Mouse (Mus musculus): ENCODE results near the gene Cdh23.
A peak's percentile ranks its signal among the peaks of the same experiment; 100 is the strongest.

Gene Cdh23

DNA sequence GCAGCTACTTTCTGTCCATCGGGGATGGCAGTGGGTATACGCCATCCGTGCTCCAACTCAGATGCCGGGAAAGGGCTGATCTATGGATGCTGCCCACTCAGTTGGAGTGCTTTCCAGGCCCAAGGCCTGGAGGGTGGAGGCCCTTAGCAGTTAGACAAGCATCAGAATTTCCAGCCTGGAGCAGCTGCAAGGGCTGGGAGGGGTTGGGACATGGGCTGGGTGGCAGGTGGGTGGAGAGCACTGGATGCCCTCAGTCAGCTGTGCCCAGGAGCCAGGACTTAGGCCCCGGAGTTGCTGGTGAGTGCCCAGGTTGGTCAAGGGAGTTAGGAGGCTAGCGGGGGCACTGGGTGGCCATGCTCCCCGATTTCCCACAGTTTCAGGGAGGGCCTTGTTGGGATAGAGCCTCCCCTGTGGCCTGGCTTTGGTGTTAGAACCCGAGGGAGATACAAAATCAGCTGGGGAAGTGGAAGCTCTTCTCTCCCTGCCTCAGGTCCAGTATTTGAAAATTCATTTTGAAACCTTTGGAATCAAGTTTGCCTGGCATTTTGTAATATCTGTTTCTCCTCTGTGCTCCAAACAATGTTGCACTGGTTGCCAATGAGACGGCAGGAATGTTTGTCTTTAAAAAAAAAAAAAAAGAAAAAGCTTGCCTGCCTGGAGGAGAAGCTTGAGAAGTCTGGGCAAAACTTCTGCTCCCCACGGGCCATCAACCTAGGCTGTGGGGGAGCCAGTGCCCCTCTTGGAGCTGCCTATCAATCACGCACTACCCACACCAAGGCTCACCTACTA, 295.6 kb downstream of the Cdh23 start:
- DNase-seq (ENCODE audit: low spot score): no peak

DNA sequence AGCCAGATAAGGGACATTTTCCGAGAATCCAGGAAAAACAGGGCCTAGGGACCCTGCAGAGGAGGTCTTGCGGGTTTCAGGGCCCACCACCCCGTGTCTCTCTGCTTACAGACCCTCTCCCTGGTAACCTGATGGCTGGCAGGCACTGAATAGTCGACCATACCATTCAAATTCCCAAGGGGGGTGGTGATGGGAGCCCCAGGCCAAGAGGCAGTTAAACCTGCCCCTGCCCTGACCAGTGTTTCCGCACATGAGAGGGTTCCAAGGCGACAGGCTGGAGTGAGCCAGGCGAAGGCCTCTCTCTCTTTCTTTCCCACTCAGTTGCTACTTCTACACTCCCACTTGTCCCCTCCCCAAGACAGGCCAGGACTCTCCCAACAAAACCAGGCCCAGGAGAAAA, 296.8 kb downstream of the Cdh23 start, which contains the start of gene Gm17455:
Gene Gm17455 (plus strand): TSS at position 278 of the 400 bp plus-strand sequence.
- no peak for DNase-seq (ENCODE audit: low spot score)

DNA sequence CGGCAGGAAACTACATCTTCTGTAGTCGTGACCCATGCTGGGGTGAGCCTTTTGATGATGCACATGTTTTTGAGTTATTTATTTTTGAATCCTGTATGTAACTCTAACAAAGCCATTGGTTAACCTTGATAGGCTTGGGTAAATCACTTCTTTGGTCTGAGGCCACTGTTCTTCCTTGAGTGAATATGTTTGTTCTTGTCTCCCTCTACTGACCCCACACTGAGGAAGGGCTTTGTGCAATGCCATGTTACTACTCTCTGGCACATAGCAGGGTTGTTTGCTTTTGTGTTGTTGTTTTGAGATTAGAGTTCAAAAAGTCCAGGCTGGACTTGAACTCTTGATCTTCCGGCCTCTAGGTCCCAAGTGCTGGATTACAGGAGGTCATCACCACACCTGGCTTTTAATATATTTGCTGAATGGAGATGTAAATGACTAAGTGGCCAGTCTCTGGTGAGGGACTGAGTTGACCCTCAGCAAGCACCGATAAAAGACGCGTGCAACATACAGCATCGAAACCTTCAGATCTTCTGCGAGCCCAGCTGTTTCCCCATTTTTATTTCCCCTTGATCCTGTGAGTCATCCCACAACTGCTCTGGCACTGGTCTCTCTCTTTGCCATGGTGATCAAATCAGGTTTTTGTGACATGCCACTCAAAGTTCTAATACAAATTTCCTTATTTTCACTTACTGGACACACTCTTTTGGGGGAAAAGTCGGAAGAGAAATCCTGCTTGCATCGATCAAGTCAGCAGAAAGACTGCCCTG, 298.1 kb downstream of the Cdh23 start:
- DNase-seq (ENCODE audit: low spot score): no peak

DNA sequence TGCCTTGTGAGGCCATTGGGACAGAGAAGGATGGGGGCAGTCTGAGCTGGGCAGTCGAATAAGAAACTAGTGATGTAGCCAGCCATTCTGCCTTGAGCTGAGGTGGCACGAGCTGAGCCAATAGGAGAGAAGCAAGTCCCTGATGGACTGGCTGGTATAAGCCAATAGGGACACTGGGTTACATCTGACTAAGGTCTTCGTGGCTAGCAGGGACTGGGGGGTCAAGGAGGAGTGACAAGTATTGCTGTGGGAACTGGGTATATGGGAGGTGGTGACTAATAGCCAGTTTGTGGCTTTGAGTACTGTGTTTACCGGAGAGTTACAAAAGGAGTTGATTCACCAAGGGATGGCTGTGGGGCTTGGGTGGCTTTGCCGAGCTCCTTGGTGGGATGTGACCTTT, 300.7 kb downstream of the Cdh23 start:
- no peak for DNase-seq (ENCODE audit: low spot score)

DNA sequence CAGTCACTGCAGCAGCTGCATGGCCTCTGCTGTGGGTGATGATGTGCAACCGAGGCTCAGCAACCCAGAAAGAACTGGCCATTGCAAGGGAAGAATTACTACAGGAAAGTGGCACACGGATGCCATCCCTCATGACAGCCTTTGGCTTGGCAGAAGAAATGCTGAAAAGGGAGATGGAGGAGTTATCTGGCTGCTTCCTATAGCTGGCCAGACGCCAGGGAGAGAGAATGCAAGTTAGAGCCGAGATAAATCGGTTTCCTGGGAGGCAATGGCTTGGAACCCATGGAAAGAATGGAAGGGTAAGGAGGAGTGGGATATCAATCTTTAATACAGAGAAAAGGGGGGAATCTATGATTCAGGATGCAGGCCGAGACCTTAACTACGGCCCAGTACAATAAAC, 301.4 kb downstream of the Cdh23 start:
- no peak for DNase-seq (ENCODE audit: low spot score)

DNA sequence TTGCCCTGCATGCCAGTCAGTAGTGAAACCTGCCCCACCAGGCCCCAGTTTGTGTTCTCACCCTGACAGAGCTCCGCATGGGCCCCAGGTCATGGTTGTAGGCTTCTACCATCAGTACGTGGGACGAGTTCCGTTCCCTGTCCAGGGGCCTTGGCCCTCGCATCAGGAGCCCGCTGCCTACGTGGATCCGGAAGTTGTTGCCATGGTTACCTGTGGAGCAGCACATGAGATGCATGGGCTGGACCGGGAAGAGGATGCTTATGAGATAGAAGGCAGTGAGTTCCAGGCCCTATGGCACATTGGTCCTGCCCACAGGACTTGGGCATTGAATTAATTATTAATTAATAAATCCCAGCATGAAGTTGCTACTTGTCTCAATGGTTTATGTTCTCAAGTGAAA, 304.6 kb downstream of the Cdh23 start:
- DNase-seq (ENCODE audit: low spot score): no peak

DNA sequence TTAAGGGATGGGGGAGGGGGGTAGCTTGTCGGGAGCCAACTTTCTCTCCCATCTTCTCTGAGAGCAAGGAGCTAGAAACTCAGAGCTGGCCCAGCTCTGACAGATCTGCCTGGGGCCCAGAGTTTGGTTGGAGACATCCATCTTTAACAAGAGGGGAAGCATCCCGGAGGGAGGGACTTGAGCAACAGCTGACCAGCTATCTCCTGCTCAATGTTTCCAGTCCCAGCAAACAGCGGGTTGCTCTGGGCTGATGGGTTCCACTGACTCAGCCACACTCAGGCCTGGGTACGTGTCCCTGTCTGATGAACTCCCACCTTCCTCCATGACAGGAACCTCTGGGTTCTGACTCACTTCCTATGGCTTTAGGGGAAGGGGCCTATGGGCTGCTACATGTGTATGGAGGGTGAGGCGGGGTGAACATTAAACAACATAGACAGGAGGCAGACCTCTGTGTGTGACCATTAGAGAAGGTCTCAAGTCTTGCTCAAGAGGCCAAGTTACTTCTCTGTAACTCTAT, 305.3 kb downstream of the Cdh23 start:
- DNase-seq (ENCODE audit: low spot score): no peak

DNA sequence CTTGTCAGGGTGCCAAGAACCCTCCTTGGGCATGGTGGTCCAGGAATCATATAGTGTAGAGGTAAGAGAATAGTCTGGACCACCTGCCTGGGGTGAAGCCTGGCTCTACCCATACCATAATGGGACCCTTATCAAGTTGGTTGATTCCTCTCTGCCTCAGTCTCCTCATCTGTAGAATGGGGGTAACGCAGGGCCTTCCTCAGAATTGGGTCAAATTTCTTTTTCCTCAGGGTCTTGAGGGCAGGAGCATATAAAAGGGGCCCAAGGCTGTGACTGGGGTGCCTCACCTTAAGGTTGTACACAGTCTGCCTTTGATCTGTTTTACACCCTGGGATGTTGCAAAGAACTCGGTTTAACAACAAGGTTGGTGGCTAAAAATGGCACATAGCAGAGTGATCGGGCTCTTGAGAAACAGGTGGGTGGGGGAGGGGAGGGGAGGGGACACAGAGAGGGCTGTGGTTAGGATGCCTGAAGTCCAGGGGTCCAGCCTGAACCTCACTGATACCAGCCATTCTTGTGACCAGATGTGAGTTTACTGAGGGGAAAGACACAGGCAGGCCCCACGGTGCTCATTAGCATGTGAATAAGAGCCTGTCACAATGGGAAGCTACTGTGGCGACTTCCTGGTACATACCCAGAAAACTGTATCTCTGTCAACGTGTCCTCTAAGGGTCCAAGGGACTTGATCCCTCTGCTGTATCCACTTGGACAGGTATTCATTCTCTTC, 305.9 kb downstream of the Cdh23 start:
- no peak for DNase-seq (ENCODE audit: low spot score)

DNA sequence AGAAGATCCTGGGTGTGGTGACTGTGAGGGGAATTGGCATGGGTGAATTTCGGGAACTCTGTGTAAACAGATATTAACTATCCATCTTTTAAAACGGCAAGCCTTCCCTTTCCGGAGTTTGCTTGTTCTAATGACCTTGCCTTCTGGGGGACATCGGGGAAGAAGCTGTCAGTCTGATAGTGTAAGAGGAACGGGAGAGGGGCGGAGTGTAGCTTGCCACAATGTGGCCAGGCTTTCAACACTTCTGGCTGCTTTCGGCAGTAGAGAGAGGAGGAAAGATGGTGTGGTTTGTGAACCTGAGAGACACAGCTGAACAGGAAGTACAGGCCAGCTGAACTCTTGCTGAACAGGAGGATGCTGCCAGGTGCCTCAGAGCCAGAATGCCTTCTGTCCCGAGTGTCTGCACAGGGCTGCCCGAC, 306.8 kb downstream of the Cdh23 start:
- no peak for DNase-seq (ENCODE audit: low spot score)

DNA sequence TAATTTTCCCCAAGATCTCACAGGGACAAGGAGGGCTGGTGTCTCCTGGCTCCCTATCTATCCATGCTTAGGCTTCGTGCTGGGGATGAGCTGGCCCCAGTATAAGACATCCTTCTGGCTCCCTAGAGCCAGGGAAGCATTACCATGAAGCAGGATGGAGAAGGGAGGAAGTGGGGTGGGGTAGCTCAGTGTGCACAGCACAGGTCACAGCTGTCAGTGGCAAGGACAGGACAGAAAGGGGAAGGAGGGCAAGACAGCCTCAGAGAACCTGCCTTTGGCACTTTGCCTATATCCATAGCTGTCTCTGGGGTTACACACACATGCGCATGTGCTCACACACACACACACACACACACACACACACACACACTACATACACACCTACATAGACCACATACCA, 308.0 kb downstream of the Cdh23 start:
- DNase-seq (ENCODE audit: low spot score): no peak

DNA sequence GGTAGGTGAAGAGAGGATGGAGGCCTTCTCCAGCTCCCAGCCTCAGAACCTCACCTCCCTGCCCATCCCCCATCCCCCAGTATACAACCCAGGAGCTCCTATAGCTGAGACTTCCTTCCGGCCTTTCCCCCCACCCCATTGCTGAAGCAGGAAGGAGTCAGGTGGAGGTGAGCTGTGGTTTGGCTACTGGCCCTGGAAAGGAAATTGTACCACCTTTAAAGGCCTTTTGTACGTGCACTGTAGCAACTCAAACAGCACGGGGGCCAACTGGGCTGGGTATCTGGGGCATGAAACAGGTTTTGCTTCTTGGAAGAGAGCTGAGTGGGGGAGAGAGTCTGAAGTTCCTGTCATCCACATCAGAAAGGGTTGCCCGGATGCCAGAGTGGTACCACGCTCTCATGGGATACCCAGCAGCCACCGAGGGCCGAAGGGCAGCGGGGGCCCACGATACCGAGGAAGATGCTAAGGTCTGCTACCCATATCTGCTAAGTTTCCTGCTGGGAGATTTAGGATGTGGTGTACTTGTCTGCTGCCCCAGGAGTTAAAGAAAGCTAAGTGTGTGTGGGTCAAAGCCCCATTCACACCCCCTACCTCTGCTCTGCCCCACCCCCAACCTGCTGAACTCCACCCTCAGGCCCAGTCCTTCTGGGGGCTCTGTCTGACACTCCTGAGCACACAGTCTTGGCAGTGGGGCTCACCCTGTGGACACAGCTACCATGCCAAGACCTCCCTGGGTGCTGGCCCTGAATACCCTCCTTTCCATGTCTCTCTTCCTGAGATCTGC, 315.0 kb downstream of the Cdh23 start:
- peak; percentile 15 for DNase-seq (ENCODE audit: low spot score)

DNA sequence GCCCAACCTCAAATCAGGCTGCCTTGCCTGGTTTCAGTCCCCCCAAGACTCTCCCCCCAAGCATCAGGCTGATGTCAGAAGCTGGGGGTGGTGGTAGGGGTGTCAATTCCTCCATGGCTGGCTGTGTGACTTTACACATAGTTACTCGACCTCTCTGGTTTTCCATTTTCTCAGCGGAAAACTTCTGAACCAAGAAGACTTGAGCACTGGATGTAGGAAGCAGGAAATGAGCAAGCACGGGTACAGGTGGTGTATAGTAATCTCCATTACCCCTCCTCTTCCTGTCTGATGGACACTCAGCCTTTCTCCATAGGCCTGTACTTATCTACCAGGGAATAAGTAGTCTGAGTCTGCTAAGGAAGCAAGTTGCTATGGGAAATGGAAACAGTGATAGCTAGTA, 316.1 kb downstream of the Cdh23 start:
- DNase-seq (ENCODE audit: low spot score): no peak

DNA sequence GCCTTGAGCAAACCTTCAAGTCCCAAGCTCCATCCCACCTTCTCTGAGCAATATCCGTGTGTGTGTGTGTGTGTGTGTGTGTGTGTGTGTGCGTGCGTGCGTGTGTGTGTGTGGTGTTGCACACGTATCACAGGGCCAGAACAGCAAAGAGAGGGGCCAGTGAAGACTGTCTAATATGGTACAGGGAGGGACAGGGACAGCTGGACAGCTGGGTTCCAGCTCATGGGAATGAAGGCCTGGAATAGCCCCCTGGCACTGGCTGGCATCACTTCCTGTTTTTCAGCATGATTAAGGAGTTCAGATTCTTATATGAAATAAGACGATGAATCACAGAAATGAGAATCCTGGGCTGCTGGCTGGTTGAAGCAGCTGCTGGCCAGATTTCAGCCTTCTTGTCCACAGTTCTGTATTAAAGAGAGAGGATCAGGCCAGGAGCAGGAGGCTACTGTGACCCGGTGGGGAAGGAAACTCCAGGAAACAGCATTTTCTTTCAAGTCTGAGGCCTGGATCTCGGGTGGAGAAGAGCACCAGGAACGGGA, 316.8 kb downstream of the Cdh23 start:
- no peak for DNase-seq (ENCODE audit: low spot score)

DNA sequence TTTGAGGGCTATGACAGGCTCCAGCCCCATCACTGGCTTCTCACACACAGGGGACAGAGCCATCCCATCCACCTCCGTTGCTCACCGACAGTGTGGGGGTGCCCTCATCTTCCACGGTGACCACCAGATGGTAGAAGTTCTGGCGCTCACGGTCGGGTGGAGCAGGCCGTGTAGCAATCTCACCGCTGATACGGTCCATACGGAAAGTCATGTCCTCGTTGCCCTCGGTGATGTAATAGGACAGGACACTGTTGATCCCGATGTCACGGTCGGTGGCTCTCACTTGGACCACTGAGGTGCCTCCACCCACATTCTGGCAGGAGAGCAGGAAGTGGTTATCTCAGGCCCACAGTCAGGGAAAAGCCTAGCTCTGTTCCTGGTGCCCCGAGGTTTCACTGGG, 319.6 kb downstream of the Cdh23 start:
- no peak for DNase-seq (ENCODE audit: low spot score)

DNA sequence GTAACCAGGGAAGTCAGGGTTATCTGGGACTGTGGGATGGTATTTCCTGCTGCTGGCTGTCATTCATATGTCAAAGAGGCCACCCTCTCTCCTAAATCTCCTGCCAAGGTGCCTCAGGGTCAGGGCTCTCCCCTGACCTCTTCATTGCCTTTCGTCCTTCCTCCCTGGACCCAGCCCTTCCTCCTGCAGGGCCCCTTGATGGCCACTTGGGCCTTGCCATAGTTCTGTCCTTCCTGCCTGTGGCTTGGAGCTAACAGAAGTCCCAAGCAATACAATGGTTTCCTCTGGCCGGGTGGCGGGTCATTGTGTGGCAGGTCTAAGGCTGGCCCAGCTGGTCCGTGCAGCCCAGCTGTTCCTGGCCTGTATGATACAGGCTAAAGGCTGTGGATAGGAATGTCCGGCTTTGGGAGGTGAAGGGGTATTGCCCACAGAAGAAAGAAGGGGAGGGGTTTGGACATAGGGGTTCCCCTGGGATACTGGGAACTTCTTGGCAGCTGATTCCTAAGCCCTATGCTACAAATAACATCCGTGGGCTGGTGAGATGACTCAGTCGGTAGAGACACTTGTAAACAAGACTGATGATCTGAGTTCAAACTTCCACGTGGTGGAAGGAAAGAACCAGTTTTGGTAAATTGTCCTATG, 322.2 kb downstream of the Cdh23 start:
- DNase-seq (ENCODE audit: low spot score): no peak

DNA sequence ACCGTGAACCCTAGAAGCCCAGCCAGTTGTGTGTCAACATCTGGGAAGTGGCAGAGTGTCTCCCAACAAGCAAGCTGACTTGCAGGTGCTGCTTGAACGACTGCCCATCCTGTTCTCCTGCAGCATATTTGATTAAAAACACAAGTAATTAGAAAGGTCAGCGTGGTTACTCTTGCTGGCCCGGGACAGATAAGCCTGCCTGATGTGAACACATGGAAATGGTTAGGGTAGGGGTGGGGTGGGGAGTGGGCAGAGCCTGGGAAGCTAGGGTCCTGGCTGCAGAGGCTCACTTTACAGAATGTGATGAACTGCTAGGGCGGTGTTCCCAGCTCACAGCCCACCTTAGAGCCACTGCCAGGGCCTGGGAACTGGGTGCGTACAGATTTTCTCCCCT, 322.8 kb downstream of the Cdh23 start:
- no peak for DNase-seq (ENCODE audit: low spot score)

DNA sequence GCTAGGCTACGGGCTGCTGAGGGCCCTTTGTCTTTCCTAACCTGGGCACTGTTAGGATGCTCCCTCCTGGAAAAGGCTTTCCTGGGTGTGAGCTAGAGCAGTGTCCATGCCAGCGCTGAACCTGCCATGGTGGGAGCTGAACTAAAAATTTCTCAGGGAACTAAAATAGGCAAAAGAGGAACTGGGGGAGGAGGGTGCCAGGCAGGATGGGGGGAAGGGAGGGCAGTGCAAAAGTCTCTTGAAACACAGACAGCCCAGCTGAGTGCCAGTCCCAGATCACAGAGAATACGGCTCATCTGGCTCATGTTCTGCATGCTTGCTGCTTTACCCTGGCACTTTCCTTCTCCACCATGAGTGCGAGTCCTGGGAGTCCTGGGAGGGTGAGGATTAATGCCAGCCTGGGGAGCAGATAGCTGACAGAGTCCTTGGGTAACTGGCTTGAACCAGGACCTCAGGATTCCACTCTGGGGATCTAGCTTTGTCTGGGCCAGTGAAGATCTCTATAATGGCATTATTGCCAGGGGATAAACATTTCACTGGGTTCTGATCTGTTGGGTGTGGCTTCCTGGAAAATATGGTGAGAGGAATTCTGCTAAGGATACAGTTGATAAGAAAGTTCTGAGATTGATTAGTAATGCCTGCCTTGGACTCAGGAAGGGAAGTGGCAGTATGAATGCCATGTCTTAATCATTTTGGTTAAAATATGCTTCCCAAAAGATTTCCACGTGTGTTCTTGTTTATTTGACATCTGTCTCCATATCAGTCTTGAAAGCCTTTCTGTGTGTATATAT, 324.5 kb downstream of the Cdh23 start:
- DNase-seq (ENCODE audit: low spot score): peak; percentile 27

DNA sequence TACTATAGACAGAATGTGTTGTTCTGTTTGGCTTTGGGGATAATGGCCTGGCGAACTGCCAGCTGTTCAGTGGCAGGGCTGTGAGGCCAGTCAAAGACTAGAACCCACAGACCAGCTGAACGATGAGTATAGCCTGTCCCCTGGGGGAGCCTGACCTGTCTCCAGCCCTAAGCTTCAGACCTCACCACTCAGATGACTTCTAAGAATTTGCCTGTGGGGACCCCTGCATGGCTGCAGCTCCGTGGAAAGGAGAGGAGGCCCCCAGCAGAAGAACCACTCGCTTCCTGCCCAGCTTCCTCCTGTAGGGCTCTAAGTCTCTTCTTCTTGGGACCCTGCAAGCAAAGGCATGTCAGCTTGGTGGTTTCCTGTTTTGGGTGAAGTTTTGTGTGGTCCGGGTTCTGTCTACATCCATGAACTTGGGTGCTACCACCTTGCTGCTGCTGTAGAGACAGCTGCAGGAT, 325.7 kb downstream of the Cdh23 start:
- DNase-seq (ENCODE audit: low spot score): no peak

DNA sequence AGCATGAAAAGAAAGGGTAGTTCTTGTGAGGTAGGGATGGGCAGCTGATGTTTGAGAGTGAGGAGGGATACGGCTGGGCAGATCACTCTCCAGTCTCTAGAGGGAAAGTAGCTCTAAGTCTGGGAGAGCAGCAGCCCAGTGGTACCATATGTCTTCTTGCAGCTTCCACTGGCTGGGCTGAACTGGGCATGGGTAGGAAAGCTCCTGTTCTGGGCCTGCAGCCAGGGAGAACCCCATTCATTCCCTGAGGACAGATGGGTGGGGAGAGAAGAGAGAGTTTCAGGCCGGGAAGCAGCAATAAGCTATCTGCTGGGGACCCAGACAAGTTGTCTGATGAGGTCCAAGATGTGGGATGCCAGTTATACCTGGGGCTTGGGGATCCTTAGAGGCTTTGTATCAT, 326.2 kb downstream of the Cdh23 start:
- no peak for DNase-seq (ENCODE audit: low spot score)

DNA sequence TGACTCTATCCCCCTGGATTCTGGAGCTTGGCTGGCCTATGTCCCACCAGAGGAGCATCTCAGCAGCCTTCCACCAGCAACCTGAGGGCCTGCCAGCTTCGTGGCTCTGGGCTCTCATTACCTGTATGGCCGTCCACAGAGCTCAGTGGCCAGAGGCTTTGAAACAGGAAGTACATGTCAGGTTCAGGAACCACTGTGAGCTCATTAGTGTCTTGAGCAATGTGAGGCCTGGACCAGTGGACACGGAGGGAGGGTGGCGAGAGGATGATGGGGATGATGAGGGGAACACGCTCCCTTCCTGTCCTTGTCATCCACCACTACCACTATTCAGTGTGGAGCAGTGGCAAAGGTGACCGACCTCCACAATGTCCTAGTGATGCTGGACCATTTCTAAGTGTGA, 326.9 kb downstream of the Cdh23 start:
- DNase-seq (ENCODE audit: low spot score): no peak
